Mouse (Mus musculus) testis, postnatal 10 days (tissue): ENCODE measurements around the gene Rmnd5b.

Experiments
- DNase-seq: peaks from one replicate; pipeline ENCODE4 v3.0.0; 2021; ENCODE audit warnings: low spot score

Gene Rmnd5b

DNA sequence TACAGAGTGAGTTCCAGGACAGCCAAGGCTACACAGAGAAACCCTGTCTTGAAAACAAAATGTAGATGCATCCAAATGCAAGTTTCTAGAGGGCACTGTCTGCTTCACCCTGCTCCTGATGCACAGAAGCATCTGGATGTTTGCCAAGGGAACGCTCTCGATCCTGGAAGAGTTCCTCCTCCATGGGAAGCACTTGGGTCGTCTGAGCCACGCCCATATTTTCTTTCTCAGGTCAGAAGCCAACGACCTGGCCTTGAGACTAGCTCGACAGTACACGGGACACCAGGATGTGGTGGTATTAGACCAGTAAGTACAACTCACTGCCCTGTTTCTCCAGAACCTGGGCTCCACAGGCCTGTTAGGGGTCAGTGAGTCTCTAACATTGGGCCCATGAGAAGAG lies 44.5 kb downstream of the Rmnd5b start:
- no peak for DNase-seq

DNA sequence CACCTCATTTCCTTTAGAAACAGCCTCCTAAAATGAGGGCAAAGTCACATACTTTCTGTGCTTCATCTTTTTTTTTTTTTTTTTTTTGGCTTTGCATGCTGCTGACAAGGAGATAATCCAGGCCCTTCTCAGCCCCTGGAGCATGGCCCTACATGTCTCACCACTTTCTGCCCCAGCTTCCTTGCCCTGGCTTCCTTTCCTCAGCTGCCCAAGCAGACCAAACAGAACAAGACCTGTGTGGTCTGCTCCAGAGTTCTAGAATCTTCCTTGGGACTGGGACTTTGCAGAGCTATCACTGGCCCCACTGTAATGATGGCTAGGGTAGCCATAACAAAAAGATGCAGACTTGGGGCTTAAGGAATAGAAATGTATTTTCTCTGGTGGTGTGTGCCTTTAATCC lies 45.7 kb downstream of the Rmnd5b start:
- DNase-seq: no peak

DNA sequence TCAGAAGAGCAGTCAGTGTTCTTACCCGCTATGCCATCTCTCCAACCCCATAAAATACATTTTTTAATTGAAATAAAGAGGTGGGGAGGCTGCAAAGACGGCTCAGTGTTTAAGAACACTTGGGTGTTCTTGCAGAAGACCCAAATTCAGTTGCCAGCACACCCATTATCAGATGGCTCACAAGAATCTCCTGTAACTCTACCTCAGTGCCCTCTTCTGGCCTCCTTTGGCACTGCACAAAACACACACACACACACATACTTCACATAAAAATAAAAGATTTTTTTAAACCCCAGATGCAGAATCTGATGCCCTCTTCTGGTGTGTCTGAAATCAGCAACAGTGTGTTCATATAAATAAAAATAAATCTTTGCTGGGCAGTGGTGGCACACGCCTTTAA lies 46.9 kb downstream of the Rmnd5b start:
- DNase-seq: no peak

DNA sequence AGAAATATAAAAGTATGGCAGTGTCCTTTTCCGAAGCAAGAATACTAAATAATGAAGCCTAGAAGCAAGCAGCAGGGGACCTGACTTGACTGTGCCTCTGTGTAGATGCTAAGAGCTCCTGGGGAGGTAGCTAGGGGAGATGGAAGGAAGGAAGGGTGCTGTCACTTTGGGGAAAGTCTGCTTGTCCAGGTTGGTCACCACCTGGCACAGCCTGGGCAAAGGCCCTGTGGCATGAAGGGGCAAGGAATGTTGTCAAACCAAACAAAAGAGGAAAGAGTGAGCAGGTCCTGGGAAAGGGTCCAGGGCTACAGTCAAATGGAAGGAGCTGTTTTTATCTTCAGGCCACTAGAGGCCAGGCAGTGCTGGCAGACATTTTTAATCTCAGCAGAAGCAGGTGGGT lies 48.6 kb downstream of the Rmnd5b start:
- DNase-seq: no peak

DNA sequence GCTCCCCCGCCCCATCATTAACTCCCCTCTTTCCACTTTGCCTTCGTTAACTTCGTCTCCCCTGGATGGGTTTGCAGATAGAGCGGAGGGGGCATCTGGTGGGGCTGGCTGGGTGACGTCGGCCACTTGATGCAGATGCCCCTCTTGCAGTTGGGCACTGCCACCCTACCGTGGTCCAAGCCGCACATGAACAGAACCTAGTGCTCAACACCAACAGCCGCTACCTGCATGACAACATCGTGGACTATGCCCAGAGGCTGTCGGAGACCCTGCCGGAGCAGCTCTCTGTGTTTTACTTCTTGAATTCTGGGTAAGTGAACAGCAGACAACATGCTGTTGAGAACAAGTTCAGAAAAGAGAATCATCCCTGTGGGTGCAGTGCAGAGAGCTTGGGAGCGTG lies 49.3 kb downstream of the Rmnd5b start:
- peak; percentile 45 for DNase-seq

DNA sequence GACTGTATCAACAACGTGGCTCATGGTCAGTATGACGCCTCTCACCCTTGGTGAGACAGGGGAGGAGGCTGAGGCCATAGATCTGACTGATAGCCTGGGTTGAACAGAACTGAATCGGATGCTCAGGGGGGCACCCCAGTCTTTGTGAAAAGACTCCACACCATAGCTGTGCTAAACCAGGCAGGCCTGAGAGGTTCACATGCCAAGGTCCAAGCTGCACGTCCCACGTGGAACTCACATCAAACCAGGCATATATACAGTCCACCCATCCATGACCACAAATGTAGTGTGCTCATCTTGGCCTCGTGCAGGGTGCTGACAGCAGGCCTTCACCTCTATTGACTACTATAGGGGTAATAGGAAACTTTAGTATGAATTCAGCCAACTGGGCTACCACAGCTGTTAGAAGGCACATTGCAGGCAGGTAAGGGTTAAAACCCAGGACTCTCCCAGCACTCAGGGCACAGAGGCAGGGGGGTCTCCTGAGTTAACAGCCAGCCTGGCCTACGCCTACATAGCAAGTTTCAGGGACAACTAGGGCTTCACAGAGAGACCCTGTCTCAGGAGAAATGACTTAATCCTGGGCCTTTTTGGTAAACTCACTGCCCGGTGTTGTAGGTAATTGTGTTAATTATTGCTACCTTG lies 50.0 kb downstream of the Rmnd5b start:
- DNase-seq: no peak

DNA sequence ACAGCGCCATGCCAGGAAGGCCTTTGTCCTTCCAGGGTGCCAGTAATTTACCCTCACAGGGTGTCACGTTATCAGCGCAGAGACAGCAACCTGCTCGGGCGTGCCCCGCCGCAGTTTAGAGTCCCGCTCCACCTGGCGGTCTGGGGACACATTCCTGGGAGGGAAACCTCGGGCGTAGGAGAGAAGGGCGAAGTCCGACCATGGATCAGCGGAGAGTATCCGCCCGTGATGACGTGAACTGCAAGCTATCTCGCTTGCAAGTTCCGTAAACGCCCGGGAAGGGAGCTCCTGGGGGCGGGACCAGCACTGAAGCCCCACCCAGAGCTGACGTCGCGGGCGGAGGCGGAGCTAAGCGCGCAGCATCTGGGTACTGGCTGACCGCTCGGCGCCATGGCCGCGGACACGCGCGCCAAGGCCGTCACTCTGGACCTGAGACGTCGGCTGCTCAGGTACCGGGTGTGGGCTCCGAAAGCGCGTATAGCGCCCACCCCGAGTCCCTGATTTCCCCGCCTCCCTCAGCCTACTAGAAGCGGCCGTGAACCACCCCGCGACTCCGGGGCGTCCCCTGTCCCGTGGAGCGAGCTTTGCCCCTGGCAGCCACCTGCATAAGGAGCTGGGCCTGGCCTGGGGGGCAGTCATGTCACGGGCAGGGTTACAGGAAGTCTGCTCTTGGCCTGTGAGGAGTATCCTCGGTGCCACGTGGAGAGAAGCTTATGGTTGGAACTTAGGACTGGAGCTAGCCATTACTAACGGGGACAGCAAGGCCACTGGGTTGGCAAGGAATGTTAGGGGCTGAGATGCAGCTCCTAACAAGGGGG lies 51.1 kb downstream of the Rmnd5b start, which contains the start of gene Phykpl:
Gene Phykpl, plus strand, starts transcription at position 327 of the 818 bp plus-strand sequence.
- peak; percentile 99 for DNase-seq

DNA sequence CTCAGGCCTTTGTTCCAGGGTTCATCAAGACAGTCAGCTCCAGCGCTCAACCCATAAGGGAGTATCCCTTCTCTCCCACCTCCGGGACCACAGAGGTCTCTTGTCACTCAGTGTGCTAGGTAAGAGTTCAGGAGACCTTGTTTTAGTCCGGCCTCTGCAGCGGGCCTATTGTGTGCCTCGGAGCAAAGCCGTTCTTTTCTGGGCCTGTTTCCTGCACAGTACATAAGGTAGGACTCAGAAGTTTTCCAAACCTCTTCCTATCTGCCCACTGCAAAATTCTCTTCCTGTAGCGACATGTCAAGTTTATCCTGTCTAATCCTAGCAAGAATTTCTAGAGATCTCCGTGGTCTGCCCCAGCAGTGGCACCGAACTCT lies 51.7 kb downstream of the Rmnd5b start:
- peak; percentile 54 for DNase-seq

DNA sequence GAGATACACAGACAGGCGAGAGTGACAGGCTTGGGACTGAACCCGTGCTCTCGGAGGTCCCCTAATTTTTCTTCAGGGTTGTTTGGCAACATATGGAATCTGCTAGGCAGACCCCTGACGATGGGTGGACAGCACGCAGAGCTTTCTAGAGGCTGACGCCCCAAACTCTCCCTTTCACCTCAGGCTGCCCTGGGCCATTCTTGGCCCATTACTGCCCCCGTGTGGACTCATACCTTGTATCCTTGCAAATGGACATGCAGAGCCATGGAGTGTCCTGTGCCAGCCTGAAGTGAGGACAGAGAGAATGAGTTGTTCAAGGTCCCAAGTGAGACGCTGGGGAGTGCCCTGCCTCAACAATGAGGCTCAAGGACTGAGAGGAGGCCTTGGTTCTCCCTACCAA lies 53.0 kb downstream of the Rmnd5b start:
- DNase-seq: peak; percentile 87

DNA sequence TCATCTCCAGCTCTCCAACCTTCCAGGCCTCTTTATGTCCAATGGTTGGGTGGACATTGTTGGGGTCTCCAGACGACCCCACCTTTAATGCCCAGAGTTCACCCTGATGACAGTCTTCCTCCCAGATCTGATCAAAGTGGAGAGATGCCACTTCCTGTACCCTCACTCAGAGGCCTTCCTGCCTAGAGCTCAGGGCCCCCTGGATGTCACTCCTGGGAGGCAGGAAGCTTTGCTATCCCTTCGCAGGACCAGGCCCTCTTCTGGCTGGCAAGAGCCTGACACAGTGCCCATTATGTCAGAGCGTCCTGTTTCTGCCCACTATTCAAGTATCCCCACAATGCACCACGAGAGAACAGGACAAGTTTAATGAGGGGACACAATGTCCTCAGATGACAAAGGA lies 56.7 kb downstream of the Rmnd5b start:
- DNase-seq: no peak

DNA sequence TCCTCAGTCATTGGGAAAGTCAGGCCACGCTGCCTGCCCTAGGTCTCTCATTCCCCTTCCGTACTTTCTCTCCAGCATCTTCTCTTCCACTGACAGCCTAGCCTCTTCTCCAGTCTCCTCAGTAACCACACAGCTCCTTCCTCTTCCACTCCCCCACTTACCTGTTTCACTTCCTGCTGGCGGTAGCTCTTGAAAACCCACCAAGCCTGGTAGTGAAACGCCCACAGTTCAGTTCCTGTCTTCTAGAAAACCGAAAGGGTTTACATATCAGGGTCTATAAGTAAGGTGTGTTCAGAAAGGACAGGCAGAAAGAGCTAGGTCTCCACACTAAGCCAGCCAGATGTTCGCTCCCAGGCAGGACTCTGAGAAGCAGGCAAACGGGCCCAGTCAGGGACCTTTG lies 58.1 kb downstream of the Rmnd5b start:
- no peak for DNase-seq

DNA sequence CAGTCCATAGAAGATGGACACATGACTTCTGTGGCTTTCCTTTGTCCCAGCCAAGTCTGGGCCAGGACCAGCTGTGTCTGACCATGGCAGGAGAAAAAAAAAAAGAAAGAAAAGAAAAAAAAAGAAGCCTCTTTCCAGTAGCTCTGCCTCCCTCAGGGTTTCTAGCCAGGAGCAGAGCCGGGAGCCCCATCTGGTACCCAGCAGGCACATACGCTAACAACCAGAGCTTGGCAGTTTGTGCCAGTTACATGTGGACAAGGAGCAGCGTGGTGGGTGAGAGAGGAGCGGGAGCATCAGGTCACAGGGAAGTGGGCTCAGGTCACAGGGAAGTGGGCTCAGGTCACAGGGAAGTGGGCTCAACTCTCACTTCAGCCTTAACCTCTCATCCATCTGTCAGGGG lies 59.2 kb downstream of the Rmnd5b start:
- no peak for DNase-seq
